Mouse (Mus musculus) erythroblast, embryonic 14.5 days (primary cell): ENCODE data around the gene Ramp2.

ENCODE experiments used
- GATA1 ChIP-seq: IDR thresholded peaks from 2 replicates; pipeline ENCODE4 v1.6.1; 2012; ENCODE audit warnings: low read length, inconsistent platforms, mixed read lengths
- TAL1 ChIP-seq: IDR thresholded peaks from 3 replicates; pipeline ENCODE4 v1.6.1; 2012; ENCODE audit warnings: low read length, inconsistent platforms, mixed read lengths

GRCm38 (mm10) chr11:101264954-101265471 is 19.2 kb downstream of the Ramp2 start:
- TF ChIP-seq GATA1 (no peak), TAL1 (no peak)
